Mouse (Mus musculus) lung, adult 10 weeks (tissue): ENCODE measurements around the gene Mptx2. TPM values are rescaled to one million over a fixed set of nuclear protein-coding genes. Genes with fewer than 3 reads are reported as not detected.

ENCODE experiments used
- polyA plus RNA-seq: library from polyadenylated mRNA; stranded (reverse); fragments of 350-450 nt; fragmentation: Illumina TruSeq; extraction: RNeasy Lipid Tissue Mini Kit (QIAGEN cat#74804); gene quantifications from one replicate; pipeline ENCODE4 v1.2.3, GENCODE M21; 2014; ENCODE audit warnings: low read depth, low replicate concordance; ENCODE audit not compliant: insufficient read depth

The Mptx2 gene
- polyA plus RNA-seq: not detected

DNA sequence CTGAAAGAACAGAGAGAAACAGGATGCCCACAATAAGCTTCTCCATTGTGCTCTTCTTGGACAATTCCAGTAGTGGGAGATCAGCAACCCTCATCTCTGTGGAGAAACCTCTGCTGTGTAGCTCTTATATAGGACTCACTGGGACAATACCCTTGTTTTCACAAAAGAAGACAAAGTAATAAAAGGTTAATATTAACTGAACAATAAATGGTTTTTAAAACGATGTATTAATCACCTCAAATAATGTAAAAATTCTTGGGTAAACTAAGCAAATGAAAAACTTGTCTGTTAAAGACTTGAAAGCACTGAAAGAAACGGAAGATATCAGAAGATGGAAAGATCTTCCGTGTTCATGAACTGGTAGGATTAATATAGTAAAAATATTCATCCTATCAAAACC lies at the start of gene Mptx2:
Gene Mptx2 (minus strand): TSS at position 101 of the 400 bp plus-strand sequence.

DNA sequence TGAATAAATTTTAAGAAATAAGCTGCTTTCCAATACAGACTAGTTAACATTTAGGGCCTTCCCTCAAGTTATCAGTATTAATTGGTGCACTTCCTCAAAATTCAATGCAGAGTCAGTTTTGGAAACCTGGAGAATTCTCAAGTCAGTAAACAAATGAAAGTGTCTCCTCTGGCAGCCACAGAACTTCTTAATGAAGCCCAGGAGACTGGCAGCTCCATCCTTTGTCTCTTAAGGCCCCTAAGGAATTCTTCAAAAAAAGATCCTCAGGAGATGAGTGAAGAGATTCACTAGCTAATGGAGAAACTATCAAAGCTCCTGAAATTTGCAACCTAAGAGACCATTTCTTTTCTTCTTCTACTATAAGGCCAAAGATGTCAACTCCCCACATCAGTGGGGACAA lies 11.9 kb downstream of the Mptx2 start, which contains the start of gene Olfr418:
Gene Olfr418 (plus strand): TSS at position 301 of the 400 bp plus-strand sequence.

DNA sequence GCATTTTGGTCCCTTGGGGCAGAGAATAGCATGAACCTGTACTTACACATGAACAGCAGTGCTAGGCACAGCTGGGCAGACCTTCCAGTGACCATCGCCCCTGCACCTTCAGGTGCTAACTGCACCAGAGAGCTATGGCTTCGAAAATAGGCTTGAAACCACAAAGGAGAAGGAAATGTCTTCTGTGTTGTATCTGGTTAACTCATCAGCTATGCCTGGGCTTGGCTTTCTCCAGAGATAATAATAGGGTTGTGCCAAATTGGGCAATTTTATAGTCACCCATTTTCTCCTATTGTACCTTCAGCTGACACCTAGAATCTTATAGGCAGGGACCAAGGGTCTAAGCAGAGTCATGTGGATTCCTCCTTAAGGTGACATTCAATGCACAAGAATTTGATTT lies 50.5 kb downstream of the Mptx2 start, which contains the start of gene Fcer1a:
Gene Fcer1a (minus strand): TSS at position 134 of the 400 bp plus-strand sequence.

Other genes starting within 250 kb of the Mptx2 start
- gene Olfr1408, start 140.4 kb downstream of the Mptx2 start, polyA plus RNA-seq: not detected
- not detected for gene Olfr1406, start 87.1 kb downstream of the Mptx2 start, polyA plus RNA-seq
- gene Olfr218, start 80.0 kb downstream of the Mptx2 start, polyA plus RNA-seq: not detected
- not detected for gene Olfr1404, start 65.4 kb downstream of the Mptx2 start, polyA plus RNA-seq
- gene Fcer1a, start 50.6 kb downstream of the Mptx2 start, polyA plus RNA-seq: 0.33 TPM
- gene Olfr418, start 11.8 kb downstream of the Mptx2 start, polyA plus RNA-seq: not detected
- gene Ackr1, start 56.0 kb upstream of the Mptx2 start, polyA plus RNA-seq: 1.1 TPM
- 3.7 TPM for gene Aim2, start 73.1 kb upstream of the Mptx2 start, polyA plus RNA-seq
- gene Cadm3, start 89.9 kb upstream of the Mptx2 start, polyA plus RNA-seq: 0.82 TPM
- 2.8 TPM for gene Ifi206, start 213.3 kb upstream of the Mptx2 start, polyA plus RNA-seq